Mouse (Mus musculus): ENCODE results near the gene Selenoo.

DNA sequence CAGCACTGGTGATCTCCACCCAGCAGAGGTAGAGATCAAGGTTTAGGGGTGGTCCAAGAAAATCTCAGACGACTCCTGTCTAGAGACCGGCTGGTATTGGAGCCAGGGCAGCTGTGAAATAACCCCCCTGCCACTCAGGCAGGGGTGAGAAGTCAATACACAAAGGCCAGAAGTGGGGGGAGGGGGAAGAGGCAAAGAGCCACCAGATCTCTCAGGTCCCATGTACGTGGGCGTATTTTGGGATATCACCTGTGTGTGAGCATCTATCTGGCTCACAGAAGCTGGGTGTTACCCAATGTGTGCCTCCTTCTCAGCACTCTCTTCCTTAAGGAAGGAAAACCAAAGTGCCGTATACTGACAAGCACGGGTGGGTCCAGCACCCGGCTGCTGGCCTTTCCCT is 25.9 kb upstream of the Selenoo start:
- no peak for TF ChIP-seq GATA1 (IDR thresholded peaks at IDR 0.05; ENCODE audit: borderline replicate concordance, low read length)
- TF ChIP-seq FLI1 (IDR thresholded peaks at IDR 0.05; ENCODE audit: low read length): no peak
